Comparison of ENCODE assay signal across 17 mouse cellular contexts in genomic region chr11:21063271-21063670, GRCm38 (mm10). TPM values are rescaled to one million over a fixed set of nuclear protein-coding genes. Genes with fewer than 3 reads are reported as not detected.
DNase-seq lines count a peak whose midpoint lies in the region.
"Had no signal": no experiment of that assay in that cellular context is flagged by ENCODE, and none has a peak within 500 bp of the region (broad histone marks: within the 10 kb centered on the region; RNA-seq: fewer than 3 reads in every experiment).

No protein-coding gene starts in this region.

- DNase-seq in heart, adult 11 months, result peak; percentile 53
- no peak for DNase-seq in heart, adult 9 months (ENCODE audit: low spot score in 2 of 2)
- DNase-seq in heart, embryonic 10.5 days (ENCODE audit: low spot score), result peak; percentile 57
- no peak for DNase-seq in heart, postnatal 25 days (ENCODE audit: low spot score)
- DNase-seq: adrenal gland, adult 2 months; adrenal gland, adult 8-10 months; adrenal gland, postnatal 10 days; adrenal gland, postnatal 14 days; adrenal gland, postnatal 25 days; adrenal gland, postnatal 36 days; B cell, adult 2 months; cerebellum, adult 11 months; cerebellum, adult 11-12 months; cerebellum, adult 18-20 months had no signal

- no peak overlapping the region for H3K4me3 ChIP-seq in heart, embryonic 10.5 days

- no peaks in the 10 kb centered on the region for H3K27me3 ChIP-seq in heart, embryonic 10.5 days (ENCODE audit: insufficient read depth, poor library complexity, severe bottlenecking)
- H3K27me3 ChIP-seq: CH12.LX, Patski had no signal

- H3K9me3 ChIP-seq in heart, embryonic 10.5 days, result no peaks in the 10 kb centered on the region
- H3K9me3 ChIP-seq: G1E had no signal

- H3K36me3 ChIP-seq in heart, embryonic 10.5 days, result no peaks in the 10 kb centered on the region
- H3K36me3 ChIP-seq: G1E had no signal

- intact Hi-C loops in heart, postnatal 25 days (cut with DNase I), result no loop called here

- WGBS in heart, embryonic 10.5 days, result 82% methylated on average over 3 of the region's 3 CpGs

- no peak overlapping the region for H3K27ac ChIP-seq in heart, embryonic 10.5 days

- H3K4me1 ChIP-seq in heart, embryonic 10.5 days, result peaks cover 15% of the 10 kb centered on the region

RNA-seq across cellular contexts. Expression of gene Peli1, which starts 27.8 kb away (rescaled TPM):
- 26.9 and 41.5 TPM in 2 replicates for polyA plus RNA-seq in heart, embryonic 10.5 days (2016; fragmentation: Nextera tagmentation; extraction: Ambion mirVana)
- 10 to 100 TPM; 12.4 to 16.0 TPM for total RNA-seq in heart, postnatal 25 days (2021)

Comparison
In these comparisons a context has a peak if more than half of its experiments do, and no peak if none do; other contexts are left out.
1. DNase-seq: peak in heart, adult 11 months (single experiment) and heart, embryonic 10.5 days (single experiment); none in heart, adult 9 months (0 of 2) and heart, postnatal 25 days (single experiment).